Mouse (Mus musculus) liver, postnatal 0 days (tissue): ENCODE data around the gene Bnip1.

Experiments used
- CTCF ChIP-seq: sonication (generic); IDR thresholded peaks from 2 replicates; pipeline ENCODE4 v1.5.1; 2016; ENCODE audit warnings: antibody characterized with exemption, low read depth
- EP300 ChIP-seq: IDR thresholded peaks from 2 replicates; pipeline ENCODE4 v1.6.1; 2016; ENCODE audit warnings: antibody characterized with exemption, low read depth, mild to moderate bottlenecking

GRCm38 (mm10) chr17:26834966-26835755, 54.3 kb downstream of the Bnip1 start:
- TF ChIP-seq EP300 (no peak), CTCF (no peak)
